Mouse (Mus musculus) olfactory bulb, adult 2 months (tissue): ENCODE measurements around the gene Zfp956.

Source experiments
- CTCF ChIP-seq: fragments of 200-500 bp; IDR thresholded peaks from 2 replicates; pipeline ENCODE4 v1.5.1; 2012; ENCODE audit warnings: low read depth, mild to moderate bottlenecking, low read length, moderate library complexity; ENCODE audit not compliant: insufficient read depth
- POLR2A ChIP-seq: fragments of 200-500 bp; IDR thresholded peaks from 2 replicates; pipeline ENCODE4 v1.6.1; 2012; ENCODE audit warnings: mild to moderate bottlenecking, low read depth, low read length, moderate library complexity; ENCODE audit not compliant: insufficient read depth

- no peak for TF ChIP-seq CTCF
- no peak for TF ChIP-seq POLR2A
Observed at GRCm38 (mm10) chr6:47963051-47963450, 9.9 kb downstream of the Zfp956 start.
